Mouse (Mus musculus) embryonic fibroblast, embryonic 13.5 days (primary cell): ENCODE data around the gene Ankrd44.

Source experiments
- CTCF ChIP-seq: IDR thresholded peaks from 2 replicates; pipeline ENCODE4 v1.5.1; 2011; ENCODE audit warnings: mild to moderate bottlenecking, control low read depth, low read length, moderate library complexity, borderline replicate concordance; ENCODE audit not compliant: insufficient read depth
- POLR2A ChIP-seq: IDR thresholded peaks from 2 replicates; pipeline ENCODE4 v1.6.1; 2011; ENCODE audit warnings: low read depth, mild to moderate bottlenecking, control low read depth, low read length, moderate library complexity

DNA sequence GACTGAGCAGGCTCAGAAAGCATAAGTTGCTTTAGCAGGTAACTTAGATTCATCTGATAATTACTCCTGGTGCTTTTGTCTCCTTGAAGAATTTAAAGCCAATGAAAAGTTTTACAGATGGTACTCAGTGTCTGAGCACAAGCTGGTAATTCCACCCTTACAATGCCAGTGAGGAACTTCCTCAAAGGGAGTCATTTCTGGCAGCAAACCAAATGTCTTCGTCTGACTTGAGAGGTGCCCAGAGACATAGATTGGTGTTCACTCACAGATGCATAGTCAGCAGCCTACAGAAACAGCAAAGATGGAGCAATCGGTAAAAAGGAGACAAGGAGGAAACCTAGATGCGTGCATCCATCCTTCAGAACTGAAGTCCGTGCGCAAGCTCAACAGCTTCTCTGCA, 7.5 kb upstream of the Ankrd44 start:
- TF ChIP-seq CTCF (no peak), POLR2A (no peak)
